Mouse (Mus musculus) ovary, postnatal 10 days (tissue): ENCODE measurements around the gene Bhmt2.

Experiments used
- DNase-seq: peaks from one replicate; pipeline ENCODE4 v3.0.0; 2022; ENCODE audit warnings: low spot score

Gene Bhmt2

DNA sequence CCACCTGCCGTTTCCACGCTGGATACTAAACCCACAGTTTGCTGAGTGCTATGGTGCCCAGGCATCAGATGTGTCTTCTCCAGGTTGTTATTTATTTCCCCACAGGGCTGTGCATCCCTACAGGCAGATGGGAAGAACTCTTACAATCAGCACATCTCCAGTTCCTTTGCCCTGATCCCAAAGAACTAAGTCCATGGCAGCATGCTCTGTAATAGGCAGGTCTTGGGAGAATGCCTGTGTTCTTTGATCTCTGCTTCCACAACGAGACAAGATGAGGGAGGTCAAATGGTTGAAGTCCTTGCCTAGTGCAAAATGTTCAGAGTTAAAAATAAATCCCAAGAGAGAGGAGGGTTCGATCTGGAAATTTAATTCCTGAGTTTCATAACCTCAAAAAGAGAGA, 34.5 kb downstream of the Bhmt2 start:
- DNase-seq, result no peak

DNA sequence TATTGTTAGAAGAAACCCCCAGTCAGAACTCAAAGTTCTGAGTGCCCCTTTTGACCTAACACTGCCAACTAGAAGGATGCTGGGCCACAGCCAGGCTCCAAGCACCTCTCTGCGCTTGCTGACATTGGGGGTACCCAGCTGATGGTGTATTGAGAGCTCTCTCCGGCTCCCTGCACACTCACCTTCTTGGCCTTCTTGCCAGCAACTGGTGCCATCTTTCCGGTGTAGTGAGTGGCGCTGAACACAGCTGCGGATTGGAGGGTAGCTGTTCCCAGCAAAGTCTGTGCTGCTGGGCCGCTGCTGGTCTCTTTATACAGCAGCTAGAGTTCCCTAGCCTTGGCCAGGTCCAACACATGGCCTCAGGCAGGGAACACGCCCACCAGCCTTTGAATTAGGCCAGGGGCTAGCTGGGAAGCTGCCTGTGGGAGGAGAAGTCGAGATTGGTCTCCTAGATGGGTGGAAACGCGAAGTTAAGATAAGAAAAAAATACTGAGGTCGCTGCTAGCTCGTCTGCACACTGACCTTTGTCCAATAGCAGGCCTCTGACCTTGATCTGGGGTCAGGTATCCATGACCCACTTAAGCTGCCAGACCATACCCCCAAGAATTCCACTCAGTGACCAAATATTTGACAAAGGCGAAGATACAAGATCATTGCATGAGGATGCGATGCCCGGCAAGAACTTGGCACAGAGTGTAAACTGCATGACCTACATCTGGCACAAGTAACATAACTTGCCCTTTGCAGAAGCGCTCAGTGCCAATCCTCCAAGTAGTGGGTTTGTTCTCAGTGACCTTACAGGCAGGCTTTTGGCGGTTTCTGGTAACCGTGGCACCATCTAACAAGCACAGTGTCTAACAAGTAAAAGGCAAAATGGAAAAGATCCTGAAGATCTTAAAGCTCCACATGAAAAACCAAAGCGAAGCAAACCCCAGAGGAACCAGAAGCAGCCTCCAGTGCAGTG, 36.5 kb downstream of the Bhmt2 start, which contains the start of gene Bhmt:
TSS of gene Bhmt (minus strand) at position 680 of the 964 bp plus-strand sequence.
- DNase-seq, result no peak

DNA sequence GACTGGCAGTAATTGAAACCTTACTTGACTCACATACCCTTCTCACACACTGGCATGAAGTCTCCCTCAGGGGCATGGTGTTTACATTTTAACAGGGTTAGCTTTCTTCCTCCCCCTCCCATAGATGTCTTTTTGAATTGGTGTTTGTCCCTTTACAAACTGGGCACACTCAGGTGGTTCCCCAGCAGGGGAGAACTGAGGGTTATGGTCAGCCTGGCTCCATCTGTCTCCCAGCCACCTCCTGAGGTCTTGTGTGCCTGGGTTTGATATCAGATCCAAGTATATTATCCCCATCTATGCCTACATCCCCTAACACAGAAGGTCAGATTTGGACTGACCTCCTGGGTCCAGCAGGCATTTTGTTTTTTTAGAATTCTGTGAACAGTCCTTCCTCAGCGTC, 37.5 kb downstream of the Bhmt2 start:
- DNase-seq, result no peak

DNA sequence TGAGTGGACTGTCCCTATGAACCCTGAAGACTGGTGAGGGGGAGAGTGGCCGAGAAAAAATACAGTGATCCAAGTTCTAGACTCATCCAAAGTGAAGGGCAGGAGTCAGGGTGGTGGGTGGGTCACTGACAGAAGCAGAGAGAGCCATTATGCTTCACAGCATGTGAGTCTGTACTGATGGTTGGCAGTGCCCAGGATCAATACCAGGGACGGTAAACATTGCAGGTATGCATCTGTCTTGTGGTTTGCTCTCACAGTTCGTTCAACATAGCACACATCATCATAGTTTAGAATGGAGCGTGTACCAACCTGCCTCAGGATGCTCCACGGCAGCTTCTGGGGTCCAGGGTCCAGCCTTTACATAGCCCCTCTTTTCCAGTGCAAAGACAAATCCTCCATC, 41.2 kb downstream of the Bhmt2 start:
- DNase-seq, result no peak

DNA sequence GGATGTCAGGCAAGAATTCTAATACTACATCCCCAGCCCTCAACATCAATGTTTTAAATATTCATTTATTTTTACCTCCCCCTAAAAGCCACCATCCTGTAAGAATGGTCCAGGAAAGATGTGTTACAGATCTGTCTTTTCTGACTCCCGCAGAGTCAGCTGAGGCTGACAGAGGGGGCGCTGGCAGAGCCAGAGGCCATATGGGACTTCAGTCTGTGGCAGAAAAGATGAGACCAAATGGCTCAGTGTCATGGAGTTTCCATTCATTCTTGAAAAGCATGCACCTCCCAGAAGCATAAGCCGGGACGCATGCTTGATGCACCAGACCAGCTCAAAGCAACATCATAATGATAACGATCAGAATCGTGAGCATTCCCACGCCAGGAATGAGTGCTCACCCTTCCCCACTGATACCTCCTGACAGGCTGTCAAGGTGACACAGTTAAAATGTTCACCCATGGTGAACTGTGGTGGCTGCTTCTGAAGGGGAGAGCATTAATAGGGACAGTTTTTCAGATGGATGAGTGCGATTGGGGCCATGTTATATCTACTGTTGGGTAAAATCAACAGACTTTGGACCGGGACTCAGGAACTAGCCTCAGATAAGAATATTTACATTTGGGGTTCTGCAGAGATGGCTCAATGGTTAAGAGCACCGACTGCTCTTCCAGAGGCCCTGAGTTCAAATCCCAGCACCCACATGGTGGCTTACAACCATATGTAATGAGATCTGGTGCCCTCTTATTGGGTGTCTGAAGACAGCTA, 43.0 kb downstream of the Bhmt2 start:
- DNase-seq, result no peak

DNA sequence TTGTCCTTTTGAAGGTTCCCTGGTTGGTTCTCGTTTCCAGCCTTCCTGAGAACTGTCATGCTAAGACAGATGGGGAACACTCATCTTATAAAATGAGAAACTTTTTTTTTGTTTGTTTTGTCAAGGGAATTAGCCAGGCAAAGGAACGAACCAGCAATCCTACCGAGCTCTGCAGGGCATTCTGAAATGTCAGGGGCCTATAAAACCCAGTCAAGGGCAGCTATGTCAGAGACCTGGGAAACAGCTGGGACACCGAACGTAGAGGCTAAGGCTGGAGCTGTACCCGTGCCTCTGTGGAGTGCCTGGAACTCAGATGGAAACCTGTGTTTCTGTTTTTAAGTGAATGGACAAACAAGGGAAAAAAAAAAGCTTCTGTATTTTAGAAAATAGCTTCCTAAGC, 45.2 kb downstream of the Bhmt2 start:
- DNase-seq, result no peak

DNA sequence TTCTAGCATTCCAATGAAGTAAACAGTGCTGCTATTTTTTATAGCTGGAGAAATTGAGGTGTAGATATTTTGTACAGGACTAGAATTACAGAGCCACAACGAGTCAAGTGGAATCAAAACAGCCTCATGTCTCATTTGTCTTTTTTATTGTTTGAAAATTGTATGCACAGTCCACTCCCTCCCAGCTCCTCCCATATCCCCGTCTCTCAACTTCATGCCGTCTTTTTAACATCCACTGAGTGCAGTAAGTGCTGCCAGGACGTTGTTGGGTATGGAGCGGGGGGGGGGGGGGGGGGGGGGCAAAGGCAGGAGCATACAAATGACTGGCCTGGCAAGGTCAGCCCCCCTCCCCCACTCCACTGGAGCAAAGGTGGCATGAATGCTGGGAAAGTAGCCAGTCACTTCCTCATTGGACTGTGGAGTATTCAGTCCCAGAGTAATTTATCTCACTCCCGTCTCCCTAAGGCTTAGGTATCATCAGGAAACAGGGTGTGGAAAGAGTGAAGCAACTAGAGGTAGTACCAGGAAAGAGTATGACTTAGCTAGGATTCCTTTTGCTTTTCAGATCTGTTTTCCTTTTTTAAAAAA, 59.6 kb downstream of the Bhmt2 start:
- DNase-seq, result no peak

DNA sequence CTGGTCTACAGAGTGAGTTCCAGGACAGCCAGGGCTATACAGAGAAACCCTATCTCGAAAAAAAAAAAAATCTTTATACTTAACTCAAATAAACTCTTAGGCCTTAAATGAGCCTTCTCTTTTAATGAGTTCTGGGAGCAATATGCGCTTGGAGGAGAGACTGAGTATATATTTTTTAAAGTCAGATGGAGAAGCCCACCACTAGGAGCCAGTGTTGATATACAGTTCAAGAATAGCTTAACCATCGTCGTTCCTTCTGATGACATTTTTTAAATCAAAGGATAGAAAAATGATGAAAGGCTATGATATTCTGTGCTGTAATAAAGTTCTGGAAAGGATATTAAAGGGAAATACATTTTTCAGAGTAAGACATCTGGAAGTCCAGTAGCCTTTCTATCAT, 60.3 kb downstream of the Bhmt2 start:
- no peak for DNase-seq

DNA sequence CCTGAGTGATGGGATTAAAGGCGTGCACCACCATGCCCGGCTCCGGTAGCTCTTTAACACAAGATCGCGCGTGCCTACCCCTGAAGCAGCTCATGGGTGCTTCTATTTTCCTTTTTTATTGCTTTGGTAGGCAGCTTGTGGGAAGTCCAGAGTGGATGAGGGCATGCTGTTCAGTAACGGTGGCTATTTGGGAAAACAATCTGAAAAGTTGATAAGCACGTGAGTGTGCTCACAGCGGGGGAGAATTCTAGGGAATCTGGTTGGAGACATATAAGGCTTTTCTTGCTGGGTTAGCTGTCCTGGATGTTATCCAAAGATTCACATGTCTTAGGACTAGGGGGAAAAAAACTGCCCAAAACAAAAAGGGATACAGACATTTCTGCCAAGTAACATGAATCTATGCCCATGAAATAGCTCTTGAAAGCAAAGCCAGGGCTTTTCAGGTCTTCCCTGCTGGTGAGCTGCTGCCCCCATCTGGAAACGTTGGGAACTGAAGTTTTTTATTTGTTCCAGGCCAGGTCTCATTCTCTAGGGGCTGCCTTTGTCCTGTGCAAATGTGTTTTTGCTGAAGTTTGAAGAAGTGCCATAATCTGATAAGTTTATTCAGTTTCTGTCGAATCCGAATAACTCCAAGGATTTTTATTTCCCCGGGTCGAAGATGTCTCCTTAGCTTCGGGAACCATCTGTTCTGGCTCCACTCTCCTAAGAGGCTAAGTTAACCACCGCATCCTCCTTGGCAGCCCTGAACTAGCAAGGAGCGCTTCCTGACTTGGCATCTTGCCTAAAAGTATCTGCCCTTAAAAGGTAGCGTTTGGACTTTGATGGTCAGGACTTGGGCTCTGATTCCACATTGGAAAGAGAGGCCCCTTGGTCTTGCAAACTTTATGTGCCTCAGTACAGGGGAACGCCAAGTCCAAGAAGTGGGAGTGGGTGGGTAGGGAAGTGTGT, 61.2 kb downstream of the Bhmt2 start:
- DNase-seq, result peak; percentile 67

DNA sequence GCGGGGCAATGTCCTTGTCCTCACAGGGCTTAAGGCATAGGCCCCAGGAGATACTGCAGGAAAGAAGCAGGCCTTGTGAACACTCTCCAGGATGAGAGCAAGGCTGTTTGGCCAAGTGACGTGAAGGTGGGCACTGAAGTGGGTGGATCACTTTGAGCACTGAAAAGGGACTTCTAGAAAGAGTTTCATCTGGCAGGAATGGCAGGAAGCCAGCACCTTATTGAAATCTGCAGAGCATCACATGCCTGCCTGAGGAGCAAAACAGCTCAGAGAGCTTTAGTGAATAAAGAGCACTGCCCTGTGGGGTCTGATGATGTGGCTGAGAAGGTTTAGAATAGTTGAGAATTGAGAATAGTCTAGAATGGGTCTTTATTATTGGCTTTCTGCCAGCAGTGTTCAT, 65.6 kb downstream of the Bhmt2 start:
- no peak for DNase-seq

DNA sequence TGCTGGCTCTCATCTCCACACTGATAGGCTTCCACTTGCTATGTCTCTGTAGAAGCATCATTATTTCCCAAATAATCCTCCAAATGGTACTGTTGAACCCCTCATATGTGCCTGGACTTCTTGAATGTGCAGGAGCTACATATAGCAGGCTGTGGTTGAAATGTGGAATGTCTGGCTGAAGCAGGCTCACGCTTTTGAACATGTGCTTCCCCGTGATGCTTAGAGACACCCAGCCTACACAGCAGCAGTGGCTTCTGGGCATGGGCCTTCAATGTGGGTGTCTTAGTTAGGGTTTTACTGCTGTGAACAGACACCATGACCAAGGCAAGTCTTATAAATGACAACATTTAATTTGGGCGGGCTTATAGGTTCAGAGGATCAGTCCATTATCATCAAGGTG, 66.4 kb downstream of the Bhmt2 start:
- no peak for DNase-seq

DNA sequence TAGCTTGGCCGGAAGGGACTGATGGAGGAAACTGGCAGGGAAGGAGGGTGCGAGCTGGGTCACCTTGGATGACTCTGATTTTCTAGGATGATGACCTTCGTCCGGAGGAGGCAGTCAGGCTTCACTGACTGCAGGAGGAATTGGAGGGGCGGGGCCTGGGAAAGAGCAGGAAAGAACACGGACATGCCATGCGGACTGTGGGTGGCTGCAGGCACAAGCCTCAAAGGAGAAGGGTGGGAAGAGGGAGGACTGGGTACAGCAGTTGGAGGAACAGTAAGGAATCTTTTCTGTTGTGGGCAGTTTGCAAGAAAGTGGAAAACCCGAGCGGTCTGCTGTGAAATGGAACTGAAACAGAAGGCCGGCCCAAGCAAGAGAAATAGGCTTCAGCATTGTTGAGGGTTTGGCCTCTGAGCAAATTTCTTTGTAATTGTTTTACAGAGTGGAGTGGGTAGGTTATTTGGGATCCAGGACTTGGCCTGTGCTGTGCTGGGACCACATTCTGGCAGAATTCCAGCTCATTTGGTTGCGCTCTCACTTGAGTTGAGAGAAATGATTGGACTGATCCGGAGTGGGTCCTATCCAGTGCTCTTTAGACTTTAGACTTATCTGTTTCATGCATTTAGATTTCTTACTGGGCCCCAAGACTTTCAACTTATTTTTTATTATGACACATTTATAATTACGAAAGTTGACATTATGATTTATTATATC, 67.1 kb downstream of the Bhmt2 start:
- no peak for DNase-seq
